Mouse (Mus musculus): ENCODE data around the gene Atp5j2.
"Not testable (repeated sequence)": the region's sequence is repeated elsewhere in the genome, so short reads cannot be mapped to it uniquely, and the experiment has no call there.

The Atp5j2 gene

DNA sequence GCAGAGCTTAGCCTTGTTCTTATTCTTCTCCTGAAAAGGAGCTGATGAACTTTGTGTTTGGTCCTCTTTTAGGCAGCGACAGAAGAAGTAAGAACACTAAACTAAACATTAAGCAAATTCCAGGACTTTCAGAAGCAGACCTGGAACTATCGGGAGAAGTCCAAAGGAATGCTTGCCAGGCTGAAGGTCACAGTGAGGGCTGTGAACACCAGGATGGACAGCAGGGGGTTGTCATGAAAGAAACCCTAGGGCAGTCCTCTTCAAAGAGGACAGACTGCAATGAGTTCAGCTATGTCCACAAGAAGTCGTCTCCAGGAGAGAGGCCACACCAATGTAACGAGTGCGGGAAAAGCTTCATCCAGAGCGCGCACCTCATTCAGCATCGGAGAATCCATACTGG lies 28.1 kb upstream of the Atp5j2 start:
- TF ChIP-seq POU5F1 (IDR thresholded peaks at IDR 0.05; ENCODE audit: borderline replicate concordance, low read length): no peak
- peaks cover 43% of the 10 kb centered on the region for H3K36me3 ChIP-seq (ENCODE audit: insufficient read depth, low read length)
- H3K9me3 ChIP-seq (ENCODE audit: low read length): no peaks in the 10 kb centered on the region
- H3K4me1 ChIP-seq (replicated peaks; ENCODE audit: low read depth, low read length): peaks cover 81% of the 10 kb centered on the region
- no peaks in the 10 kb centered on the region for H3K27me3 ChIP-seq (ENCODE audit: insufficient read depth, low read length)
- 0 out of 2 replicates have a peak overlapping the region, but pooled peaks have one; percentile 14 for H3K4me3 ChIP-seq (replicated peaks; ENCODE audit: low read length)

- H3K27me3 ChIP-seq (ENCODE audit: insufficient read depth, low read length): no peaks in the 10 kb centered on the region
- H3K4me1 ChIP-seq (replicated peaks; ENCODE audit: low read depth, low read length): peaks cover 91% of the 10 kb centered on the region
- H3K36me3 ChIP-seq (ENCODE audit: insufficient read depth, low read length): peaks cover 45% of the 10 kb centered on the region
- TF ChIP-seq NANOG (IDR thresholded peaks at IDR 0.05; ENCODE audit: borderline replicate concordance, low read length) (no peak), POU5F1 (IDR thresholded peaks at IDR 0.05; ENCODE audit: borderline replicate concordance, low read length) (no peak), CTCF (conservative IDR thresholded peaks at IDR 0.05; ENCODE audit: low read length) (no peak)
- no peaks in the 10 kb centered on the region for H3K9me3 ChIP-seq (ENCODE audit: low read length)
- H3K4me3 ChIP-seq (replicated peaks; ENCODE audit: low read length): peak overlapping the region; percentile 72
Observed at GRCm38 (mm10) chr5:145218671-145219070, 26.8 kb upstream of the Atp5j2 start.

- TF ChIP-seq CTCF (conservative IDR thresholded peaks at IDR 0.05; ENCODE audit: low read length): no peak
- no peaks in the 10 kb centered on the region for H3K27me3 ChIP-seq (ENCODE audit: insufficient read depth, low read length)
- H3K36me3 ChIP-seq (ENCODE audit: insufficient read depth, low read length): peaks cover 50% of the 10 kb centered on the region
- H3K4me3 ChIP-seq (replicated peaks; ENCODE audit: low read length): peak overlapping the region; percentile 72
- no peaks in the 10 kb centered on the region for H3K9me3 ChIP-seq (ENCODE audit: low read length)
- H3K4me1 ChIP-seq (replicated peaks; ENCODE audit: low read depth, low read length): peaks cover 86% of the 10 kb centered on the region
Observed at GRCm38 (mm10) chr5:145218206-145218605, 26.3 kb upstream of the Atp5j2 start.

- H3K36me3 ChIP-seq (ENCODE audit: insufficient read depth, low read length): peaks cover 54% of the 10 kb centered on the region
- TF ChIP-seq CTCF (conservative IDR thresholded peaks at IDR 0.05; ENCODE audit: low read length): no peak
- no peak for TF ChIP-seq POU5F1 (IDR thresholded peaks at IDR 0.05; ENCODE audit: borderline replicate concordance, low read length)
- no peak for TF ChIP-seq NANOG (IDR thresholded peaks at IDR 0.05; ENCODE audit: borderline replicate concordance, low read length)
- H3K27me3 ChIP-seq (ENCODE audit: insufficient read depth, low read length): no peaks in the 10 kb centered on the region
- H3K4me3 ChIP-seq (replicated peaks; ENCODE audit: low read length): peak overlapping the region; percentile 72
- H3K4me1 ChIP-seq (replicated peaks; ENCODE audit: low read depth, low read length): peaks cover 82% of the 10 kb centered on the region
- no peaks in the 10 kb centered on the region for H3K9me3 ChIP-seq (ENCODE audit: low read length)
Observed at GRCm38 (mm10) chr5:145217746-145218145, 25.9 kb upstream of the Atp5j2 start.

DNA sequence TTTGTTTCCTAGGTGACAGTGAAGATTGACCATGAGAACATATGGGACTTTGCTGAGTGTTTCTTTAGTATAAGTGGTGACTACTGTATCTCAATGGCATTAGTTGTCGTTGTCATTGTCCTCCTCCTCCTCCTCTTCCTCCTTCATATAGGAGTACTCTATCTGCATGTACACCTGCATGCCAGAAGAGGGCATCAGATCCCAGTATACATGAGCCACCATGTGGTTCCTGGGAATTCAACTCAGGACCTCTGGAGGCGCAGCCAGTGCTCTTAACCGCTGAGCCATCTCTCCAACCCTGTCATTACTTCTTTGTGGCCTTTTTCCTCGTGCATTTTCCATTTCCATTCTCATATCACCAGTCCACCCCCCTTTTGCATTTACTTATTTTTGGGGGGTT lies 22.8 kb upstream of the Atp5j2 start:
- Histone ChIP-seq H3K4me1 (replicated peaks; ENCODE audit: low read depth, low read length) (peaks cover 67% of the 10 kb centered on the region), H3K4me3 (replicated peaks; ENCODE audit: low read length) (peak overlapping the region; percentile 41), H3K27me3 (ENCODE audit: insufficient read depth, low read length) (no peaks in the 10 kb centered on the region), H3K9me3 (ENCODE audit: low read length) (no peaks in the 10 kb centered on the region), H3K36me3 (ENCODE audit: insufficient read depth, low read length) (peaks cover 60% of the 10 kb centered on the region)
- peak; percentile 55 for TF ChIP-seq CTCF (conservative IDR thresholded peaks at IDR 0.05; ENCODE audit: low read length)
- TF ChIP-seq POU5F1 (IDR thresholded peaks at IDR 0.05; ENCODE audit: borderline replicate concordance, low read length): no peak

DNA sequence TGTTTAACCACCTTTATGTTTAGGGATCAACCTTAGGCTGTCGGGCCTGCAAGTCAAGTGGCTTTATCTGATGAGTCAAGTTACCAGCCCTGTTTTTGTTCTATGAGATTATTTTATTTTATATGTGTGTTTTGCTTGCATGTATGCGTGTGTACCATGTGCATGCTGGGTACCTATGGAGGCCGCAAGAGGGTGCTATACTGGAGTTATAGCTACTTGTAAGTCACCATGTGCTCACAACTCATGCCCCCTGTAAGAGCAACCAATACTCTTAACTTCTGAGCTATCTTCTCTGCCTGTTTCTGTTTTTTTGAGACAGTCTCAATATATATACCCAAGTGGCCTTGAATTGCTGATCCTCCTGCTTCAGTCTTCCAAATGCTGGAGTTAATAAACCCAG lies 21.6 kb upstream of the Atp5j2 start:
- TF ChIP-seq NANOG (IDR thresholded peaks at IDR 0.05; ENCODE audit: borderline replicate concordance, low read length): no peak
- TF ChIP-seq CTCF (conservative IDR thresholded peaks at IDR 0.05; ENCODE audit: low read length): peak; percentile 45
- no peaks in the 10 kb centered on the region for H3K9me3 ChIP-seq (ENCODE audit: low read length)
- peaks cover 55% of the 10 kb centered on the region for H3K36me3 ChIP-seq (ENCODE audit: insufficient read depth, low read length)
- no peak overlapping the region for H3K4me3 ChIP-seq (replicated peaks; ENCODE audit: low read length)
- peaks cover 63% of the 10 kb centered on the region for H3K4me1 ChIP-seq (replicated peaks; ENCODE audit: low read depth, low read length)
- H3K27me3 ChIP-seq (ENCODE audit: insufficient read depth, low read length): no peaks in the 10 kb centered on the region

DNA sequence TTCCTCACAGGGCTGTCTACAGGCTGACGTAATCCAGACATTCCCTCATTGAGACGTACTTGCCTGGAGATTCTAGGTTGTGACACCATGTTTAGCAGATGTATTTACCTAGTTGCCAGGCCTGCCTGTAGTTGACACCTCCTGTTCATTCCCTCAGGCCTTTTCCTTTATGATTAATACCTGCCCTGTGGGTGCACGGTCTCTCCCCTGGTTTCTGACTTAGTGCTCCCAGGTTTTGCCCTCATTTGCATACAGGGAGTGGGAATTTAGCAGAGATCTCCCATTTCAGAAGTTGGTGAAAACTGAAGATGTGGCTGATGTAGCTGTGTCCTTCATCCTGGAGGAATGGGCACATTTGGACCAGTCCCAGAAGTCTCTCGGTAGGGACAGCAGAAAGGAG lies 20.4 kb upstream of the Atp5j2 start:
- no peaks in the 10 kb centered on the region for H3K9me3 ChIP-seq (ENCODE audit: low read length)
- H3K27me3 ChIP-seq (ENCODE audit: insufficient read depth, low read length): no peaks in the 10 kb centered on the region
- H3K4me3 ChIP-seq (replicated peaks; ENCODE audit: low read length): no peak overlapping the region
- peaks cover 60% of the 10 kb centered on the region for H3K4me1 ChIP-seq (replicated peaks; ENCODE audit: low read depth, low read length)
- peaks cover 58% of the 10 kb centered on the region for H3K36me3 ChIP-seq (ENCODE audit: insufficient read depth, low read length)
- TF ChIP-seq POU5F1 (IDR thresholded peaks at IDR 0.05; ENCODE audit: borderline replicate concordance, low read length): no peak
- TF ChIP-seq NANOG (IDR thresholded peaks at IDR 0.05; ENCODE audit: borderline replicate concordance, low read length): no peak

DNA sequence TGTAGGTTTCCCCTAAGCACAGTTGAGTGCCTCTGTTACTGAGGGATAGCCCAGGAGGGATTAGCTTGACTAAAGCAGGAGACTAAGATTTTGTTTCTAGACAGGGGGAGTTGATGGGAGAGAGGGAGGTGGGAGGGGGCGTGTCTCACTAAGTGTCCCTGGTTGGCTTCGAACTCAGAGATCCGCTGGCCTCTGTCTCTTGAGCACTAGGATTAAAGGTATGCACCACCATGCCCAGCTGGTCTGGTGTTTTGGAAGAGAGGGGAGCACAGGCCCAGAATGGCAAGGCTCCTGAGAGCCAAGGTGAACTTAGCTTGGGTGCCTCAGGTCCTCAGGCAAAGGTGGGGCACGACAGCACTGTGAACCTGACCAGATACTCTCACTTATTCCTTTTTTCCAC lies 19.5 kb upstream of the Atp5j2 start:
- H3K27me3 ChIP-seq (ENCODE audit: insufficient read depth, low read length): no peaks in the 10 kb centered on the region
- no peak overlapping the region for H3K4me3 ChIP-seq (replicated peaks; ENCODE audit: low read length)
- H3K4me1 ChIP-seq (replicated peaks; ENCODE audit: low read depth, low read length): peaks cover 57% of the 10 kb centered on the region
- peaks cover 55% of the 10 kb centered on the region for H3K36me3 ChIP-seq (ENCODE audit: insufficient read depth, low read length)
- H3K9me3 ChIP-seq (ENCODE audit: low read length): no peaks in the 10 kb centered on the region
- TF ChIP-seq NANOG (IDR thresholded peaks at IDR 0.05; ENCODE audit: borderline replicate concordance, low read length) (no peak), CTCF (conservative IDR thresholded peaks at IDR 0.05; ENCODE audit: low read length) (no peak), POU5F1 (IDR thresholded peaks at IDR 0.05; ENCODE audit: borderline replicate concordance, low read length) (no peak)

- Histone ChIP-seq H3K36me3 (ENCODE audit: insufficient read depth, low read length) (peaks cover 44% of the 10 kb centered on the region), H3K4me1 (replicated peaks; ENCODE audit: low read depth, low read length) (peaks cover 45% of the 10 kb centered on the region), H3K4me3 (replicated peaks; ENCODE audit: low read length) (peak overlapping the region; percentile 52)
- not testable (repeated sequence) for H3K9me3 ChIP-seq (ENCODE audit: low read length); H3K27me3 ChIP-seq (ENCODE audit: insufficient read depth, low read length)
Observed at GRCm38 (mm10) chr5:145208391-145208790, 16.5 kb upstream of the Atp5j2 start.

DNA sequence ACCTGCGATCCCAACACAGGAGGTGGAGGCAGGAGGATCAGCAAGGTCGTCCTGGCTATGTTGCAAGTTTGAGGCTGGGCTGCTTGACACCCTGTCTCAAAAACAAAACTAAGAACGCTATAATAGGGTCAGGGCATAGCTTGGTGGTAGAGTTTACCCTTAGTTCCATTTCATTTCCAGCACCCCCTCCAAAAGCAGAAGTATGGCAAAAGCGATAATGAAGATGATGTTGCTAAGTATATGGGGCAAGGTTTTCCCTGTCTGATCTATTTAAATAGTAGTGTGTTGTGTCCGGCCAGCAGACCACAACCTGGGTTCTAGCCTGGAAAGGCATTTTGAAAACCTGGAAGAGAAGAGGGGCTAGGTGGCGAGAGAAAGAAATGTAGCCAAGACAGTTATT lies 16.1 kb upstream of the Atp5j2 start:
- no peak for TF ChIP-seq CTCF (conservative IDR thresholded peaks at IDR 0.05; ENCODE audit: low read length)
- no peak for TF ChIP-seq POU5F1 (IDR thresholded peaks at IDR 0.05; ENCODE audit: borderline replicate concordance, low read length)
- no peak for TF ChIP-seq NANOG (IDR thresholded peaks at IDR 0.05; ENCODE audit: borderline replicate concordance, low read length)
- H3K9me3 ChIP-seq (ENCODE audit: low read length): no peaks in the 10 kb centered on the region
- H3K4me3 ChIP-seq (replicated peaks; ENCODE audit: low read length): 0 out of 2 replicates have a peak overlapping the region, but pooled peaks have one; percentile 2
- H3K36me3 ChIP-seq (ENCODE audit: insufficient read depth, low read length): peaks cover 40% of the 10 kb centered on the region
- H3K4me1 ChIP-seq (replicated peaks; ENCODE audit: low read depth, low read length): peaks cover 50% of the 10 kb centered on the region
- H3K27me3 ChIP-seq (ENCODE audit: insufficient read depth, low read length): no peaks in the 10 kb centered on the region

Measured in E14TG2a.4 (cell line).